Mouse (Mus musculus) cortical plate, adult 2 months (tissue): ENCODE data around the gene Esd.

Experiments
- CTCF ChIP-seq: fragments of 200-500 bp; IDR thresholded peaks from 2 replicates; pipeline ENCODE4 v1.5.1; 2011; ENCODE audit warnings: mild to moderate bottlenecking, control low read depth, low read length; ENCODE audit not compliant: insufficient read depth; ENCODE audit errors: extremely low read depth
- POLR2A ChIP-seq: fragments of 200-500 bp; IDR thresholded peaks from 2 replicates; pipeline ENCODE4 v1.6.1; 2011; ENCODE audit warnings: mild to moderate bottlenecking, low read length, control low read depth; ENCODE audit not compliant: insufficient read depth; ENCODE audit errors: extremely low read depth

DNA sequence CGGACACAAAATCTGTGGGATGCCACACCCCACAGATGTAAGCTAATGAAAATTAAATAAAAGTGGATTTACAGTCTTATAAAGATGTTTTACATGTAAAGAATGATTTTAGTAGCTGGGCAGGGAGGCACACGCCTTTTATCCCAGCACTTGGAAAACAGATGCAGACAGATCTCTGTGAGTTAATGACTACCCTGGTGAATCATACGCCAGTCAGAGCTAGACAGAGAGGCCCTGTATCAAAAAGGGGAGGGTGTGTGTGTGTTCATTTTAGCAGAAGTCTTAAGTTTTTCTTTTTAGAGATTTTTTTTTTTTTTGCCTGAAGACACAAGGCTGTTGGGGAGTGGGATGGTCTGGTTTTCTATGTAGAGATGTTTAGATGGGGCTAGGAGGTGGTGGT, 55.6 kb downstream of the Esd start:
- TF ChIP-seq CTCF, result no peak
- TF ChIP-seq POLR2A, result no peak
